Mouse (Mus musculus) large intestine, adult 2 months (tissue): ENCODE results near the gene Clec16a. TPM values are rescaled to one million over a fixed set of nuclear protein-coding genes. Genes with fewer than 3 reads are reported as not detected.

Experiments used
- DNase-seq: peaks from one replicate; pipeline ENCODE4 v3.0.0-alpha.2; 2012; ENCODE audit warnings: low read depth, low spot score
- WGBS: fragments of 180-500 bp; shearing (Covaris S2); methylation state at CpG from one replicate; pipeline ENCODE4 v1.1.7; 2018; 5-methylcytosine and 5-hydroxymethylcytosine counted together
- polyA plus RNA-seq: library from polyadenylated mRNA; depleted of rRNA; stranded (reverse); fragments of >200 nt; gene quantifications from 2 replicates; pipeline ENCODE4 v1.2.3, GENCODE M21; 2012

The Clec16a gene
- polyA plus RNA-seq, 1 experiment = 10.8 TPM

DNA sequence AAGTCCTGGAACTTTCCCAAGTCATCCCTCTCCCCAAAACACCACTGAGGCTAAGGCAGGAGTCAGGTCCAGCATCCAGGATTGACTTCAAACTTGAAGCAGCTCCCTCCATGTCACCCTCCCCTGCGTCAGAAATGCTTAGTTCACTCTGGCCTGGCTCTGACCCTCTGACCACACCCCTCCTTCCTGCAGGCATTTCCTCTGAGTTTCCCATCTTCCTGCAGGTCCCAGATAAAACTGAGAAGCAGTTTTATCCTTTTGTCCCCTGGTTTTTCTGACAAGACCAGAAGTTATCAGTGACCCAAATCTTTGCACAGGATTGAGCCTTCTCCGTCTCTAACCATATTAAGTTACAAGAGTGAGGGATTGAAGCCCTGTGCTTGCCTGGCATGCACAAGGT, 192.4 kb downstream of the Clec16a start:
- WGBS = 70% methylated on average over 2 of the region's 2 CpGs
- DNase-seq = no peak

DNA sequence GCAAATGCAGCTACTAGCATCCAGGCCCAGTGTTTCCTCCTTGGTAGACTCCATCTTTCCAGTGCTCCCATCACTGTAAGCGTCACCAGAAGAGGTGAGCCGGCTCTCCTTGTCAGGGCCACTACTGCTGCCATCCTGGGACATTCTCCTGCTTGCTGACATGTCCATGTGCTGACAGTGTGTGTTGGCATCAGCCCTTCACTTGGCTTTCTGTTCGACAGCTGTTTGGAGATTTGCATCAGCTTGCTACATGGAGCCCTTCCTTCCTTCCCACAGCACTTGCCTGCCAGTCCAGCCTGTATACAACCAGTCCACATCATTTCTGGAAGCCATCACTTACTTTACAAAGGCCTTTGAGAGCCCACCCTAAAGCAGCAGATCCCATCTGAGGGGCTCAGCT, 193.7 kb downstream of the Clec16a start:
- DNase-seq = no peak
- 92% methylated on average over 3 of the region's 3 CpGs for WGBS

DNA sequence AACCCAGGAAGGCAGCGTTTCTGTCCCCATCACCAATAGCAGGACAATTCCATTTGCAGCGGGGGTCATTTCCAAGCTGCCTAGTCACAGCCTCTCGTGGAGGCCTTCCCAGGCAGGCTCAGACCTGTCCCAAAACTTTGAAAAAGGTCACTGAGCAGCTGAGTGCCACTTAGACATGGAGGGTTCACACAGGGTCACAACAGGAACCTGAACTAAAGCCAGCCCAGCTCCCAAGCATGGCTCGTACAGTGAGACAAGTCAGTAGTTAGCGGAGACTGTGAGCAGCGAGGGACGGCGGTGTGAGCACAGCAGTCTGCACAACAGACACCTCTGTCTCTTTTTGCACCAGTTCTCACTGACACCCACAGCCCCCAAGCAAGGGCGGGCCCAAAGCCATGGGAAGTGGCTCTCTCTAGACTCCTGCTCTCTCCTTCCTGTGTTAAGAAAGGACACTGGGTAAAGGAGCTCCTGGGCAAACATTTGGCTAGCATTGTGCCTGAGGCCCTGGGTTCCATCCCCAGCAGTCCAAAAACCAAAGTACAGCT, 194.8 kb downstream of the Clec16a start:
- WGBS = 82% methylated on average over 9 of the region's 9 CpGs
- DNase-seq = no peak

DNA sequence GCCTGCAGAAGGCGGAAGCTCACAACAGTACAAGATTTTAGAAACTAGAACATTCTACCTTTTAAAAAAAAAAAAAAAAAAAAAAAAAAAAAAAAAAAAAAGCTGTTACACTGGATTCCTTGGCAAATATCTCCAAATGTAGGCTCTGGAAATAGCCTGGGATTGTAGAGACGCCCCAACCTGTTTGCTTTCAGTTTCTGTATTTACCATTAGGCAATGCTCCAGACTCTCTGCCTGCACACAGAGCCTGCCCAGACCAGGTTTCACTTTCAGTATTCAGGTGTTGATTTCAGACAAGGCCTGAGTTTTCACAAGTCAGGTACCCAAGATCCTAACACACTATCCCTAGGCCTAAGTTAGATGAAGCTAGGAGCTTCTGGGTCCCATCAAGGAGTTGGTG, 195.9 kb downstream of the Clec16a start:
- WGBS = 40% methylated on average over 2 of the region's 2 CpGs

DNA sequence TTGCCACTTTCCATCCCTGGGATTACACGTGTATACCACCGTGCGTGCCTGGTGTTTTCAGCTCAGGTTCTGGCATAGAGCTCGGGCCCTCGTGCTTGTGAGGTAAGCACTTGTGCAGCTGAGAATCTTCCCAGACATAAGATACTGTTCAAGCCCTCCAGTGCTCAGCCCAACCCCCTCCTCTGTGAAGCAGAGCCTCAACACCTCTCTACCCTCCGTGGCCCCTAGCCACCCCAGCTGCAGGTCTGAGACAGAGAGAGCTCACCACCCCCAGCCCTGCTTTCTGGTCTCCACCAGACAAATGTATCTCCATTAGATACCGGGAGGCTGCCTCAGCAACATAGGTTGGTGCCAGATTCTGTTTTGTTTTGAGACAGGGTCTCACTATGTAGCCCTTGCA, 204.1 kb downstream of the Clec16a start:
- no peak for DNase-seq
- 69% methylated on average over 7 of the region's 7 CpGs for WGBS

More for the DNA sequence above, 195.9 kb downstream of the Clec16a start:
- peak; percentile 66 for DNase-seq

DNA sequence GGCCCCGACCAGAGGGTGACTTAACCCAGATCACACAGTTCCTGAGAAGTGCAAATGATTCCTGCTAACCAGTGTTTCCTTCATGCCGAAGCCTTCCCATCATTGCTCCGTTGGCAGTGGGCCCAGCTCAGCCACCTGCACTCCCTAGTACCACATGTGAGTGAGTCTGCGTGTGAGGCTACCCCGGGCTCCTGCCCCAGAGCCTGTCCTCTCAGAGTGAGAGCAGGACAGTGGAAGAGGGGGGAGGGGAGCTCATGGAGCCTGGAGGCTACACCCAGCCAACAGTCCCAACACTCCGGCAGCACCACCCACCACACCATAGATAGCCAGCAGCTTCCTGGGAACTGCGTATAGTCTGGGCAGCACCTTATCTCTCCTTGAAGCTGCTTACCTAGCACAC, 204.7 kb downstream of the Clec16a start:
- DNase-seq = no peak
- 18% methylated on average over 7 of the region's 7 CpGs for WGBS

DNA sequence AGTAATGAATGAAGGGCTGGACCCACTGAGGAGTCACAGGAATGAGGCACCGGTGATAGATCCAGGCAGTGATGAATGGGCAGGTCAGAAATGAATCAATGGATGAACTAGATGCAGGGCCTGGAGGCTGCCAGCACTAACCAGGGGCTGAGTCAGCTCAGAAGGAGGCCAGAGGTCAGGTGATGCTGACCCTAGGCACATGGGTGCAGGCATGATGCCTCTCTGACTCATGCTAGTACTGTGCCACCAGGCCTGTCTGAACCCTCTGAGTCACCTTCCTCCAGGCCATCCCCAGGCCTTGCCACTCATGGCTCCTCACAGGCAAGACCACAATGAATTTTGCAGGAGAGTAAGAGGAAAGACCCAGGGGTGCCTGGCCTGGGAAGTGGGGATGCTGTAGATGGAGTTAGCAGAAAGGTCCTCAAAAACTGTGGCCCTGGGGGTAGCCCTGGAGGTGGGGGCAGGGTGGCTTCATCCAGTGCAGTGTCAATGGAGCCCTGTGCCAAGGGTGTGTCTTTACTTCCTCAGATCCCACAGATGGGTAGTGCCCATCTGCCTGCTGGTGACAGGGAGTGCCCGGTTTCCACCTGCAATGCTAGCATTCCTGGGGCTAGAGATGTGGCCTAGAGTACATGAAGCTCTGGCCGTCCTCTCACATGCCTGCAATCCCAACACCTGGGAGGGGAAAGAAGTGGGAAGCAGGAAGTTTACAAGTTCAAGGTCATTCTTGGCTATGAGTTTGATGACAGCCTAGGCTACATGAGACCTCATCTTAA, 209.6 kb downstream of the Clec16a start:
- no peak for DNase-seq
- WGBS = 52% methylated on average over 3 of the region's 3 CpGs

DNA sequence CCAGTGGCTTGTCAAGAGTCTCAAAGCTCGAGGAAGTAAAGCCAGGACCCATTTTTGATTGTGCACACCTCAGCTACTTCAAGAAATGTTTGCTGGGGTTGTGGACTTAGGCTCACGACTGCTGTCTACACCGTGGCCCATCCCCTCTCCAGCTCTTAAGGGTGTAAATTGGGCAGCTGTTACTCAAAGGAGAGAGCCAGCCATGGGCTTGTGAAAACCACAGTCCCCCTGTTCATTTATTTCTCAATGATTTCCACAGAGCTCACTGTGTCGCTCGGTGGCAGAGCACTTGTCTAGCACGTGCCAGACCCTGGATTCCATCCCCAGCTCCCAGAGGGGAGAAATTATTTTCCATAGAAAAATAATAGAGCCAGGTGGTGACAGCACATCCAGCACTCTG, 211.0 kb downstream of the Clec16a start:
- whole genome bisulfite sequencing = 83% methylated on average over 6 of the region's 6 CpGs
- no peak for DNase-seq

DNA sequence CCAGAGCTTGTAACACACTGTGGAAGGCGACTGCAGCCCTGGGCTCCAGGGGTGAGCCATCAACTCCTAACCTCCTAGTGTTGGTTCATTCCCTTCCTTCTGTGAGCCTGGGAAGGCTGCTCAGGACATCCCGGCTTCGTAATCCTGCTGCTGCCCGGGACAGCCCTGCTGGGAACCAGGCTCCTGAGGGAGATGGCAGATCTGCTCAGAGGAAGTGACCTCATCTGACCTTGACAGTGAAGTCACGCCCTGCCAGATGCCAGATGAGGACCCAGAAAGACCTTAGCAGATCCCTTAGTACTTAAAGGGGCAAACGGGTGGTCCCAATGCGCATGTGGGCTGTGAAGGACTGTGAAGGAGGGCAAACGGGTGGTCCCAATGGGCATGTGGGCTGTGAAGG, 216.0 kb downstream of the Clec16a start:
- 71% methylated on average over 8 of the region's 8 CpGs for WGBS
- no peak for DNase-seq

DNA sequence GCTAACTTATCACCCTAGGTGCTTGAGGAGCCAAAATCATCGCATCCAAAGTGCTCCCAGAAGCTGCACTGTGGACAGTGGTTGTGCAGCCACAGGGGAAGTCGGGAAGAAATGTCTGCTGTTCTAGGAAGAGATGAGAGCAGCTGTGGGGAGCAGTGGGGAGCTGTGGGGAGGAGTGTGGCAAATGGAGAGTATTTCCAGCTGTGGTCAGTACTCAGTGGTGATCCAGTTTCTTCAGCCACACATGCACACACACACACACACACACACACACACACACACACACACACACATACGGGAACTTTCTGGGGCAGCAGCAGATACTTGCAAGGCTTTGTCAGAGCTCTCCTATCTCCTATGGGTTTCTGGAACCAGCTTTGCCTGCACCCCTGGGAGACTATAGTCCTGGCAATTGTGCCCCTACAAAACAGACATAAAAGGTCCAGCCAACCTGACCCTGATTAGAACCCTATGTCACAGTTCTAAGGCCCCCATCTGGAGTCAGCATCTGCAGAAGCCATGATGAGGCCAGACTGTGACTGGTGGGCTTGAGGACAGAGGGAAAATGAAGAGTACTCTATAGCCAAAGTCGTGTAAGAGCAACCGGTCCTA, 217.5 kb downstream of the Clec16a start:
- 63% methylated on average over 5 of the region's 5 CpGs for WGBS
- DNase-seq = no peak

DNA sequence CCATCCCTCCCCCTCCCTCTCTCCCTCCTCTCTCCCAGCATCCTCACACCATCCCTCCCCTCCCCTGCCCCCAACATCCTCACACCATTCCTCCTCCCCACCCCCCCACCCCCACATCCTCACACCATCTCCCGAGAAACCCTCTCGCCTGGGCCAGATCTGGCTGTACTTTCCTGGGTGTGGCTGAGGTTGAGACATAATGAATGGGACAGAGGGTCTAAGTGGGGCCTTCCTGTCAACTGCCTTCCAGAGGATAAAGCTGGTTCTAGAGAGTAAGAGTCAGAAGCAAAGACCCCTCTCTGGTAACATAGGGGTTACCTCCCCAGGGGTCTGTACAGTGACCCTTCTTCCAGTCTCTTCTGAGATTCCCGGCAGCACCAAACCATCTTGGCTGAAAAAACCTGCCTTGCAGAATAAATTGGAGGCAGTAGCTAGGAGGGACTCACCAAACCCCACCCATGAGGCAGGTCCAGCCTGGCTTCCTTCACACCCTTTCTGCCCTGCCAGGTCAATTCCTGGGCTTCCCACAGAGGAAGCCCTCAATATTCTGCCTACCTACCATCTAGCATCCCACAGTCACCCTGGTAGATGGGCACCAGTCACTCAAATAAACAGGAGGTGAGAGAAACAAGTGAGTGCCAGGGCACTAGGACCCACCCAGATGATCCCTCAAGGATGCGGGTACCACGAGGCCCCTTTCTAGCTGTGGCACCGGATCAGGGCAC, 218.6 kb downstream of the Clec16a start:
- 48% methylated on average over 6 of the region's 6 CpGs for WGBS
- no peak for DNase-seq

DNA sequence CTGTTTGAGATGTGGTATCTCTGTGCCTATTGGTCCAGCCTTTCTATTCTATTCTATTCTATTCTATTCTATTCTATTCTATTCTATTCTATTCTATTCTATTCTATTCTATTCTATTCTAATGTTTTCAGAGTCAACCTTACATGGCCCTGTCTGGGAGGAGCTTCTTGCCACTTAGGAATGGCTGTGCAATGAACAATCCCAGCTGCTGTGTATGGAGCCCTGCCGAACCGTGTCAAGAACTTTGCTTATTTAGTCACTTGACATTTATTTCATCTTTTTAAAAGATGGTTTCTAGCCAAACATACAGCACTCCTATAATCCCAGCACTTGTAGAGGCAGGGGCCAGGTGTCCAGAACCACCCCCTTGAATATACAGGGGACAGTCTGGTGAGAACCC, 219.2 kb downstream of the Clec16a start:
- no peak for DNase-seq
- 36% methylated on average over 2 of the region's 2 CpGs for WGBS

DNA sequence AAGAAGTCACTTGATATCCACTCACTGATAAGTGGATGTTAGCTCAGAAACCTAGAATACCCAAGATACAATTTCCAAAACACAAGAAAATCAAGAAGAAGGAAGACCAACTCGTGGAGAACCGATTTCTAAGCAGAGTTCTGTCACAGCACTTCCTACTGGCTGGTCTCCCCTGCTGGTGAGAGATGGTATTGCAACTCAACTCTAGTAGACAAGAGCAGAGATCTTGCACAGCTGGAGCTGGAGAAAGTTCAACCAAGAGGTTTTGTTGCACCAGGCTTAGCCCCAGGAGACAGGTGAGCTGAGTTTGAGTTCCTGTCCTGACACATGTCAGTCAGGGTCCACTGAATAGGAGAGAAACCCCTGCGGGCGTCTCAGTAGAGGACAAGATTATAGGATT, 222.0 kb downstream of the Clec16a start:
- 37% methylated on average over 4 of the region's 4 CpGs for WGBS

DNA sequence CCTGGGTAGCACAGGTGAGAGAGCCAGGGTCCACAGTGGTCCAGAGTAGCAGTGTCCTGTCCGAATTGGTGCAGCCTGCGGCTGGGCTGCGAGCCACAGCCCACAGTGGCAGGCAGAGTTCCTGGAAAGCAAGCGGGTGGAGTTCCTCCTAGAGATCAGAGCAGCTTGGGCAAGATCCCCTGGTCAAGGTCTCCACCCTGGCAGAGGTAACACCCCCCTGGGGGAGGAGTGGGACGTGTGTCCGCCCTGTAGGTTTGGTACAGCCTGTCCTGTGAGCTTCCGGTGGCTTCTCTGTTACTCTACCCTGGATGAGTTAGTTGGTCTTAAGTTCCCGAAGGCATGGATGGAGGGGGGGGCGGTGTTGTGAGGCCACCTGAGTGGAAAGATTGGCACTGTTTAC, 223.7 kb downstream of the Clec16a start:
- 47% methylated on average over 9 of the region's 9 CpGs for WGBS

More for the DNA sequence above, 222.0 kb downstream of the Clec16a start:
- DNase-seq = peak; percentile 36

DNA sequence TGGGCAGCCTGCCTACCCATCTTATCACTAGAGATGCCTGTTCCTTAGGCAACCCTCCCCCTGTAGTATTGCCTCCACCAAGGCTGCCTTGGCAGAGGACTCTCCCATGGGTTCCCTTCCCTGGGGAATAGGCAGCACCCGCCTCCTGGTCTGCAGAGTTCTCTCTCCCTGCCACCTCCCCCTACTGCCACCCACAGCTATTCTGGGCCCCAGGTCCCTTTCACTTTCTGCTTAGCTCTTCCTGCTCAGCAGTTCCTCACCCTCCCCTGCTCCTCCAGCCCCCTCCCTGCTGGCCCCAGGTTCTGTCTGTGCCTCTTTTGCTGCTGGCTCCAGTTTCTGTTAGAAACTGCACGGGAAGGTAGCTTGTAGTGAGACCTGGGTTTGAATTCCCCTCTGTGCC, 224.5 kb downstream of the Clec16a start:
- WGBS = 45% methylated on average over 2 of the region's 2 CpGs
- no peak for DNase-seq

More for the DNA sequence above, 223.7 kb downstream of the Clec16a start:
- DNase-seq = no peak

DNA sequence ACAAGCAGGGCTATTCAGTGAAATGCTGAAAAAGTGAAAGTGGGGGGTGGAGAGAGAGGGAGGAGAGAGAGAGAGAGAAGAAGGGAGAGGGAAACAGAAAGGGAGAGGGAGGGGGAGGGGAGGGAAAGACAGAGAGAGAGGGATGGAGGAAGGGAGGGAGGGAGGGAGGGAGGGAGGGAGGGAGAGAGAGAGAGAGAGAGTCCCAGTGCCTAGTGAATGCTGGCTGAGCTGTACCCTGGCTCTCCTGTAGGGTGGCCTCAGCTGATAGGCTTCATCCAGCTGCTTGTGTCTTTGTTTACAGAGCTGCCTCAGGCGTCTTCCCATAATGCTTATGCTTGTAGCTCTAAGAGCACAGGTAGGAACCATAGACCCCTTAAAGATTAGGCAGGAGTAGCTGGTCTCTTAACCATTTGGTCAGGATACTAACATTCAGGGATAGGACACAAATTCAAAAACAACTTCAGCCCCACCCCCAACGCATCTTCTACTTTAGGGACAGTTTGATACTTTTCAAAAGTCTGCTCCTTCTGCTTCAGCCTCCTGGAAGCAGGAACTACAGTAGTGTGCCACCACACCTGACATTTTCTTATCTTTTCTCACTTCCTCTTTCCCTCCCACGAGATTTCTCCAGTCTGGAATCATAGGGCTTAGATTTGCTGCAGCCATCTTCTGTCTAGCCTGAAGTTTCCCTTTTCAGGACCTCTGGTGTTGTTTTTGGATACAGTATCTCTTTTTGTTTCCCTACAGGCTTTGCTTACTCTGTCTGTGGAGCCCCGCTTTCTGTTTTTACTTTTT, 225.6 kb downstream of the Clec16a start:
- no peak for DNase-seq
- WGBS = 37% methylated on average over 4 of the region's 4 CpGs

DNA sequence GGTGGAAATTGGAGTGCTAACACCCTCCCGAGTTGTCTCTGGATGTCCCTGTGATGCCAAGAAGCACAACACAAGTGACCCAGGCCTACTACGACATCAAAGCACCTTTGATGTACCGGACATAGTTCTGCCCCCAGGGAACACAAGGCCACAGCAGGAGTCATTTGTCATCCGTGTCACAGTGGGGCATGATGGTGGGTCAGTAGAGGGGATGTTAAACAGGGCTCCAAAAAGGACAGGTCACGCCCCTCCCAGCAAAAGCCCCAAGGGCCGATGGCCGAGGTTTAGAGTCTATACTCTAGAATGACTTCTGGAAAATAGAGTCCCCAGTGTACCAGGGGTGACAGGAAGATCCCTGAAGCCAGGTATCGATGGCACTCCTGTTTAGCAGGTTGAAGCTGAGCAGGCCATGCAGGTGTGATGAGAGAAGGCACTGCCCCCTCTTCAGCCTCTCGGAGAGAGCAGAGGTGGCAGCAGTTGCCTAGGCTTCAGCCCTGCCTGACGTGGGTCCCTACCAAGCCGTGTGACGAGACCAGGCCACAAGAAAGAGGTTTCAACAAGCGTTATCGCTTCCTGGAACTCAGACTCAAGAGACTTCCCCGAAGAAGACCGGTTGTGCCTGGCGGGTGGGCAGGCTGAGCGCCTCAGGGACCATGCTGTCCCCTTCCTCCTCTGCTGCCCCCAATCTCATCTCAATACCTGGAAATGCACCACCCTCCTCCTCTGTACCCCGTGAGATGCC, 226.8 kb downstream of the Clec16a start:
- WGBS = 89% methylated on average over 19 of the region's 19 CpGs
- no peak for DNase-seq

DNA sequence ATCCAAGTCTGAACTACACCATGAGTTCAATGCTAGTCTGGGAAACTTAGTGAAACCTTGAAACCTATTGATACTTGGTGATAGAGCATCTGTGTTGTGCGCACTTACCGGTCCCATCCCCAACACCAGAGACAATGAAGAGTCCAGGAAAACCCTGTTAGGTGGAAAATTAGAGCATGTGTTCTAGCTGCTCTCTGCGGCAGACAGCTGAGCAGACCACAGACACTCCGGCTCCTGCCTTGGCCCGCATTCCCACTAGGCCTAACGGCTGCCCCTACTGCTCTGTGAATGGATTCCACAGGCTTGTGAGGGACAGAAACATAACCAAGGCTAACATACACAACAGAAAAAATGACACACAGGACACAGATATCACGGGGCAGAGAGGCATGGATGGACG, 228.4 kb downstream of the Clec16a start:
- 91% methylated on average over 8 of the region's 8 CpGs for WGBS
- no peak for DNase-seq

DNA sequence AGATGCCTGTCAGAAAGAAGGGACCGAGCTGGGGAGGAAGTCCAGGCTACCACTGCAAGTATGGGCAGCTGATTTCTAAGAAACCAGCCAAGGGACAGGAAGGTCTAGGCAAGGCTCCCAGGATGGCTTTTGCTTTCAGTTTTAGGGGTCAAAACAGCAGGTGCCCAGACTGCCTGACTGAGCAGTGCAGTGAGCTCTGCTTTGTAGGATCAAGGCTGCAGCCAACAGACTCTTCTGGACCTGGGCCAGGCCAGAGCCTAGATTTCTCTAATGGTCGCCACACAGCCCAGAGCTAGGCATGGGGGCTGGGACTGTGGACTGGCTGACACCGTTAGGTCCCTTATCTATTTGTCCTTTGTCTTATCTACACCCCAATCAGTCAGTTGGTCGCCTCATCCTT, 229.6 kb downstream of the Clec16a start:
- DNase-seq = no peak
- 51% methylated on average over 4 of the region's 4 CpGs for WGBS
